Mouse (Mus musculus) myocyte (in vitro differentiated cells): ENCODE results near the gene Atp10b.

Source experiments
- CEBPB ChIP-seq: IDR thresholded peaks from 2 replicates; pipeline ENCODE4 v1.6.1; 2011; ENCODE audit warnings: mild to moderate bottlenecking, moderate library complexity; ENCODE audit not compliant: poor library complexity, insufficient read depth, severe bottlenecking
- MAX ChIP-seq: IDR thresholded peaks from one replicate; pipeline ENCODE4 v1.6.1; 2011; ENCODE audit warnings: low read depth, mild to moderate bottlenecking, control low read depth
- POLR2A ChIP-seq: IDR thresholded peaks from one replicate; pipeline ENCODE4 v1.6.1; 2011; ENCODE audit warnings: low read depth, mild to moderate bottlenecking, control low read depth, moderate library complexity; ENCODE audit not compliant: insufficient read length
- POLR2AphosphoS2 ChIP-seq: IDR thresholded peaks from one replicate; pipeline ENCODE4 v1.6.1; 2011; ENCODE audit warnings: low read depth, control low read depth; ENCODE audit not compliant: insufficient read length
- TCF12 ChIP-seq: IDR thresholded peaks from one replicate; pipeline ENCODE4 v1.6.1; 2011; ENCODE audit warnings: mild to moderate bottlenecking, control low read depth; ENCODE audit not compliant: poor library complexity, insufficient read depth, severe bottlenecking

- TF ChIP-seq POLR2A (no peak), CEBPB (no peak), TCF12 (no peak), POLR2AphosphoS2 (no peak), MAX (no peak)
Measured at GRCm38 (mm10) chr11:43270256-43270806, 120.7 kb downstream of the Atp10b start.
